Mouse (Mus musculus): ENCODE data around the gene Elf1.

GRCm38 (mm10) chr14:79587852-79588229 lies 106.8 kb downstream of the Elf1 start:
- no peak for TF ChIP-seq CTCF (IDR thresholded peaks at IDR 0.05; ENCODE audit: low read depth, low read length)
- TF ChIP-seq POLR2A (IDR thresholded peaks at IDR 0.05; ENCODE audit: borderline replicate concordance, low read depth, low read length): no peak
